Mouse (Mus musculus): Measurements from ENCODE around the gene Gm20388.

Gene Gm20388

DNA sequence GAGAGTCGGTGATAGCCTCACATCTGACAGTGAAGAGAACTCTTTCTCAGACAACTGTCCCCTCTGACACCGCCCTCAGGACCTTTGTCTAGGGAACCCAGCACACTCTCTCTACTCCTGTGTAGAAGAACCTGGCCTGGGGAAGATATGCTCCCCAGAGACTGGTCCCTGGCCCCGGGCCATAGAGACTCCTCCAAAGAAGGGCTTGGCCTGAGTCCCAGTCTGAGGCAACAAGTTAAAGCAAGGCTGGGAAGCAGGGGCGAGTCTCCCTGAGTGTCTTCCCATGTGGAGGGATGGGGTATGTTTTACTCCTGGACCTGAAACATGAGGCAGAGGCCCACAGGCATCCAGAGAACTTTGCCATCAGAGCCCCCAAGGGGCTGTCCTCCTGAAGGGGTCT, 2935.0 kb downstream of the Gm20388 start:
- no peak for DNase-seq (ENCODE audit: low spot score in 2 of 2)

DNA sequence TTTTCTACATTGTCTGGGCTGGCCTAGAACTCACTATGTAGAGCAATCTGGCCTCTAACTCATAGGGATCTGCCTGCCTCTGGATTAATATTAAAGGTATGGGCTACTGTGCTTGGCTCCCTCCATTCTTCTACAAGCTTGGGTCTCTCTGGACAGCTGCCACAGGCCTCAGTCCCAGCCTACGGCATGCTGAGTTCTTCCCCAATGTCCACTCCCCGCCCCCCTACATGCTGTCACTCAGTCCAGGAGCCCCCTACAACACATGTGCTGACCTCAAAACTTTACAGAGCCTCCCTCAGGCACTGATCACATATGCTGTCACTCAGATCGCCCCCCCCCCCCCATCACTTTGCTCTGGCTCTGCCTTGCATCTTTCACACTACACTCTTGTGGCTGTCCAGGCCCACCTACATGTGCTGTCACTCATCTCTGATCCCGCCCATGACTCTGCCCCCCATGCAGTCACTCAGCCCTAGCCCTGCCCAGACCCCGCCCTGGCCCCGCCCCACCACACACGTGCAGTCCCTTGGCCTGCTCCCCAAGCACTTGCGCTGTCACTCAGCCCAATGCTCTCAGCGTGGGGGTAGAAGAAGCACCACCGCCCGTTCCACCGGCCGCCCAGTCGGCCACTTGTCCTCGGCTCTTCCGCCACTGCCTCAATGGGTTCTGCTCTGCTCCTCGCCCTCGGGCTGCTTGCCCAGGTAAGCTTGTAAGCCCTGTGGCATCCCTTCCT, 2937.4 kb downstream of the Gm20388 start, which contains the start of gene Cdh15:
Gene Cdh15, plus strand, starts transcription at position 138 of the 733 bp plus-strand sequence.
- no peak for DNase-seq (ENCODE audit: low spot score in 2 of 2)

DNA sequence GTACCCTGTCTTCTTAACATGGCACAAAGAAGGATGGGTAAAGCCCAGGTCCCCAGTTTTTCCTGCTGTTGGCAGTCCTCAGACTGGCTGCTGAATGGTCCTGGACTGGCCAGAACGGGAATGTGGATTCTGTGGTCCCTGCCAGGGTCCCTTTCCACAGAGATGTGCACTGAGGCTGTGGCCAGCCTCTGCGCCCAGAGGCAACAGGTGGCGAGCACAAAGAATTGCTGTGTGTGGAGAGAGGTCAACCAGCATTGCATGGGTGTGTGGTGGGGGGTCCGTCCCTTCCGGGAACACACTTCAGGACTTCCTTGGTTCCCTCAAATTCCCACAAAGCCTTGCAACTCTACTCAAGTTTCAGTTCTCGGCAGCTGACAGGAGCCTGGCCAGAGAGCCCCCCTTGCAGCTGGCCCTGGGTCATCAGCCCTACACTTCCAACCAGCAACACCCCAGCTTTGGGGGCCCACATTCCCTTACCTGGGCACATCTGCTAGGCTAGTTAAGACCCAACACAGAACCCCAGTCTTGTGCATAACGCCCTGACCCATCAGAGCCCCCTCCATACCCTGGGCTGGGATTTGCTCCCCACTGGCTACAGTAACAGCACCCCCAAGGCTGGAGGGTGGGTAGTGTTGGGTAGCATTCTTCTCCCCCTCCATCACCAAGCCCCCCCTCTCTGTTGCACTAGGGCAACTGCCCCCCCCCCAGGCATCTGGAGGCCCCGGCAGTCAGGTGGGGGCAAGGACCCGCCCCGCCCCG, 2938.7 kb downstream of the Gm20388 start:
- no peak for DNase-seq (ENCODE audit: low spot score in 2 of 2)

DNA sequence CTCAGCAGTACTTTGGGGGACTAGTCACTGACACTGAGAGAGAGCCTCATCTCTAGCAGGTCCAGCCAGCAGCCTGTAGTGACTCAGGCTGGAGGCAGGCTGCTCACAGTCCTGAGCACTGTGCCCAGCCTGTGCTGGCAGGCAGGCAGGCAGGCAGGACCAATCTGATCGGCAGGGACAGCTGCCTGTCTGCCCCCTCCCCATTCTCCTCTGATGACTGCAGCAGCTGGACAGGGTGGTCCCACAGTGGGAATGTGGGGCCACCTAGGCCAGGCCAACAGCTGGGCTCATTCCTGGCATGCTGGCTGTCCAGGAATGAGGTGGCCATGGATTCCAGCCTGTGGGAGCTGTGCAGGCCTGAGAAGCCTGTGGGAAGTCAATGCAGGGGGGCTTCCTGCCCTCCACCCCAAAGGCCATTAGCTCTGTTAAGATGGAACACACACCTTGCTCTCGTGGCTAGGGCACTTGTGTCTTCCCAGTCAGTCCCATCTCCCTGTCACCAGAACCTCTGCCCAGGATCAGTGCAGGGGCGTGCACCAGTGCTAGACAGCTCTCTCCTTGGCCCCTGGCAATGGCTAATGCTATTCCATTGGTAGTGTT, 2940.1 kb downstream of the Gm20388 start:
- no peak for DNase-seq (ENCODE audit: low spot score in 2 of 2)

DNA sequence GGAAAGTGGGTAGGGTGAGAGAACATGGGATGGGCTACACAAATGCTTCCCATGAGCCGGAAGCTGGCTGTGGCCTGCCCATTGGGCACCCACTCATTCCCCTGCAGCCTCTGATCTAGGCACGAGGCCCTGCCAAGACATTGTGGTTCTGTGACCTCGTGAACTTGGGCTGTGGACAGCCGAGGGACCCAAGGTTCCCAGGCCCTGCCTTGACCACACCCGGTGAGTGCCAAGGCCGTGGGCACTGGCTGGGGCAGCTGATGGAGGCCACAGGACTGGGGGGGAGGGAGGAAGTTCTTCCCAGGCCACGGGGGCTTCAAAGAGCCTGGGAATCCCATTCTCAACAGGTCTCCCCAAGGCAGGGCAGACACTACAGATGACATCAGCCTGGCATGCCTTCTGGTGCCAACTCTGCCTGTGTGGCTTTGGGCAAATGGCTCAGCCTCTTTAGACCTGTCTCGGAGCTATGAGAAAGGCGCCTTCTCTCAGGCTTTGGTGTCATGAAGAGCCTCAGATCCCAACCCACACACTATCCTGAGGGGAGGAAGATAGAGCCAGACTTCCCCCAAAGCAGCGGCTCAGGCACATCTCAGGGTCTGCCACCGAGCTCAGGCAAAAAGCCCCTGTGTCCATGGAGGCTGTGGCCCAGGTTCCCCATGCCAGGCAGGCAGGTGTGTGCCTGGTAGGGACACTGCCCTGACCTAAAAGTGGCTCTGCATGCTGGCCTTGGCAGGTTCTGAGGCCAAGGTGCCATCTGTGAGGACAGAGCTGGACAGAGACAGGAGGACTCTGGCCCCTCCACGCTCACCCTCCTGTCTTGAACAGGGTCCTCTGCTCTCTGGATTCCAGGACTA, 2941.3 kb downstream of the Gm20388 start:
- no peak for DNase-seq (ENCODE audit: low spot score in 2 of 2)

DNA sequence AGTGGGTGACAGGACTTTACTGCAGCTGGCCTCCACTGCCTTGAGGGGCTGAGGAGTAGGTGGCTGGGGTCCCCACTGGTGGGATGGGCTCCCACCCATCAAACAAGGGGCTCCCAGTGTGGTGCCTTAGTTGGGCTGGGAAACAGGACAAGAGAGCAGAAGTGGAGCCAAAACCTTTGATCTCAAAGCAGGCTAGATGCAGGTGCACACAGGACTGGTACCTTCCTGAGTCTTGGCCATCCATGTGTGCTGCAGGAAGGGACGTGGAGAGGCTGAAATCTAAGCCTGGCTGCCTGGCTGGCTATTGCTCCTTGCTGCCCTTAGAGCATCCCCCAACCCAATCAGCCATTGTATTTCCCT, 2941.9 kb downstream of the Gm20388 start:
- DNase-seq (ENCODE audit: low spot score in 2 of 2), result no peak

DNA sequence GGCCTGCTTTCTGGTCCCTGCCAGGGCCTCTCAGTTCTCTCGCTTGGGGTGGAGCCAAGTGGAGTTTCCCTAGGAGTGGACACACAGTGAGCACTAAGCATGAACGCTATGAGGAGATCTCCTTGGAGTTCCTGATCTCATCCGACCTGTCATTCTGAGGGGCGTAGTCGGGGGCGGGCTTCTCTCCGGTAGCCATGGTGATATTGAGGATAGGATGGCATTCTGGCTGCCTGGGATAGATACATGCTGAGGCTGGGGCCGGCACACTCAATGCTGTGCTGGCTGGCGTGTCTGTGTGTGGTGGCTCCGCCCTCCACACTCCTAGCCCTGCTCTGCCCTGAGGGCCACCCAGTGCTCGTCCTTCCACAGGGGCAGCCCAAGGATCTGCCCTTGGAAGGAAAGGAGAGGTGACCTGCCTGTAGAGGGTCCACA, 2942.7 kb downstream of the Gm20388 start:
- DNase-seq (ENCODE audit: low spot score in 2 of 2), result no peak

DNA sequence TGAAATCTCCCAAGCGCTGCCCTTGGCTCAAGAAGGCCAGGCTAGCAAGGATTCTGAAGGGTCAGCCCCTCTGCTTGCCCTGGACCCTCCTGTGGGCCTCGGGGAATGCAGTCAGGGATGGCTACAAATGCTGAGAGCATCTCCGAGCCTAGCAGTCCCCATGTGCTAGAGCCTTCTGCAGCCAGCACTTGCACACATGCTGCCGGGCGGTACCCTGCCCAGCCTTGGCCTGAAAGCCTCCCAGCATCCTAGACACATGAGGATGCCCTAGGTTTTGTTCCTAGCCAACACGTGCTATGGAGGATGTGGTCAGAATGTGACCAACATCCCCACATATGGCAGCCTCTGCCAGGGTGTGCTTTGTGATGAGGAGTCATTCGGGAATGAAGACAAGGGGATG, 2943.7 kb downstream of the Gm20388 start:
- DNase-seq (ENCODE audit: low spot score in 2 of 2), result no peak

DNA sequence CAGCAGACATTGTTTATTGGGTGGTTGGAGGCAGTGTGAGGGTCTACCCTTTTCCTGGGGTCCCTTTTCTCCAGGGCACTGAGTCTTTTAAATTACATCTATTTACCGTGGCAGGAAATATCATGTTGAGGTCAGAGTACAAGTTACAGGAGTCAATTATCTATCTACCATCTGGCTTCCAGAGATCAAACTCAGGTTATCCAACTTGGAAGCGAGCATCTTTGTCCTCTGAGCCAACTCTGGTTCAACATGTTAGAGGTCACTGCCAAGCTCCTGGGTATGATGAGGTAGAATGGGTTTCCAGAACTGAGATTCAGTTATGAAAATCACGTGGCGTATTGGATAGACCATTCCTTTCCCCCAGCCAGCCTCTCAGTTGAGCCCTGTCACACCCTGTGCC, 2944.5 kb downstream of the Gm20388 start:
- no peak for DNase-seq (ENCODE audit: low spot score in 2 of 2)

DNA sequence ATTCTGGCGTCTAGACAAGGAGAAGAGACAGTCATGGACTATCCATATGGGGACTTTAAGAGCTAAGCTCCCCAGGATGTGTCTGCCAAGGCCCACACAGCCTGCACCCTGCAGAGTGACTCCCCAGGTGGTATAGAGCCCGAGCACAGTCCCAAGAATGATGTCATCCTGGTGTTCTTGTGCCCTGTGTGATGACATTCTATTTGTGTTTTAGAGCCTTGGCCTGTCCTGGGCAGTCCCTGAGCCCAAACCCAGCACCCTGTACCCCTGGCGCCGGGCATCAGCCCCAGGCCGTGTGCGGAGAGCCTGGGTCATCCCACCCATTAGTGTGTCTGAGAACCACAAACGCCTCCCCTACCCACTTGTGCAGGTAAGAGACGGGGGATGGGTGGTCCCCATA, 2945.6 kb downstream of the Gm20388 start:
- no peak for DNase-seq (ENCODE audit: low spot score in 2 of 2)

DNA sequence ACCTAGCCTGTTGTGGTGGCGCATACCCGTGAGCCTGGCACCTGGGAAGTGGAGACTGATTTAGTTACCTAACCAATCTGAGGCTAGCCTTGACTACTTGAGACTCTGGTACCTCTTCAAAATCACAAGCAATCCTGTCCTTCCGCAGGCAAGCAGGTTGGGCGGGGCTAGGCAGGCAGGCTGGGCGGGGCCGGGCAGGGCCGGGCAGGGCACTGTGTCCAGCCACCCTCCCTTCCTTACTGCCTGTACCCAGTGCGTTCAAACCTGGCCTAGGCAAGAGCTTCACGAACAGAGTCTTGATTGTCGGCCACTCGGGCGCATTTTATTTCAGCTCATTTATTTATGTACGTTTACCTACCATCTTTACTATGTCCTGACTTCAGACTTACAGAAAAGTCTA, 2949.2 kb downstream of the Gm20388 start:
- DNase-seq (ENCODE audit: low spot score in 2 of 2), result no peak

DNA sequence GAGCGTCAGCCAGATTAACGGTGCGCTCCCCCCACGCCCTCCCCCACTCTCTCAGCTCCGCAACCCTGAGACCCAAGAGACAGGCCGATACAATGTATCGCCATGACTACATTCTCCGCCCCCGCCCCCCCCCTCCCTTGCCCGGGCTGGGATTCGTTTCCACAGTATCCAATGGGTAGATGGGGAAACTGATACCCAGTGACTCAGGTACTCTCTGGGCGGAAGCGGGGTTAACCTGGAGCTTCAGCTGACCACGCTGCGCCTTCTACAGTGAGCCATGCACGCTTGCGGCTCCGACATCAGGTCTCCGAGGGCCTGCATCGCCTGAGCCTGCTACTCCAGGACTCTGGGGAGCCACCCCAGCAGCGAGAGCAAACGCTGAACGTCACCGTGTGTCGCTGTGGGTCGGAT, 2954.1 kb downstream of the Gm20388 start:
- no peak for DNase-seq (ENCODE audit: low spot score in 2 of 2)

DNA sequence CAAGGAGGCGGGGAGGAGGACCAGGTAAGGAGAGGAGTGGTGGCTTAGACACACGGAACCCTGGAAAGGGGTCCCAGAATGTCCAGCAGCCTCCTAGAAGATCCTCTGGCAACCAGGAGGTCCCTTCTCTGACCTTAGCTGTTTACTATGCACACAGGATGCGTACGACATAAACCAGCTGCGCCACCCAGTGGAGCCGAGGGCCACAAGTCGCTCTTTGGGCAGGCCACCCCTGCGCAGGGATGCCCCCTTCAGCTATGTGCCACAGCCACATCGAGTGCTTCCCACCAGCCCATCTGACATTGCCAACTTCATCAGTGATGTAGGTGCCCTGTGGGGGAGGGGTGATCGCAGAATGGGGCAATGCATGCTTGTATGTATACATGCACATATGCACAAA, 2954.8 kb downstream of the Gm20388 start:
- no peak for DNase-seq (ENCODE audit: low spot score in 2 of 2)

DNA sequence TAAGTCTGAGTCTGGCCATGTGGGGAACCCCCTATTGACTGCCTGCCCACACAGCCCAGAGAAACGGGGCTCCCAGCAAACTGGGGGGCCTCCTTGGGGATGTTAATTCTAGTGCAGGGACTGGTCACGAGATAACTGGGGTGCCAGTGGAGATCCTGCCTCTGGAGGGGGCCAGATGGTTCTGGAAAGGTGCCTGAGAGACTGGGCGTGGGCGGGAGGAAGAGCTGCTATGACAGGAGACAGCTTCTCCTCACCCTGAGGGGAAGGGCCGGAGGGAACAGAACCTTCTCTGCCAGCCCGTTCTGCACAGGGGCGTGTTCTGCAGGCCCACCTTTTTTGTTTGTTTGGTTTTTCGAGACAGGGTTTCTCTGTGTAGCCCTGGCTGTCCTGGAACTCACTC, 2955.6 kb downstream of the Gm20388 start:
- no peak for DNase-seq (ENCODE audit: low spot score in 2 of 2)

DNA sequence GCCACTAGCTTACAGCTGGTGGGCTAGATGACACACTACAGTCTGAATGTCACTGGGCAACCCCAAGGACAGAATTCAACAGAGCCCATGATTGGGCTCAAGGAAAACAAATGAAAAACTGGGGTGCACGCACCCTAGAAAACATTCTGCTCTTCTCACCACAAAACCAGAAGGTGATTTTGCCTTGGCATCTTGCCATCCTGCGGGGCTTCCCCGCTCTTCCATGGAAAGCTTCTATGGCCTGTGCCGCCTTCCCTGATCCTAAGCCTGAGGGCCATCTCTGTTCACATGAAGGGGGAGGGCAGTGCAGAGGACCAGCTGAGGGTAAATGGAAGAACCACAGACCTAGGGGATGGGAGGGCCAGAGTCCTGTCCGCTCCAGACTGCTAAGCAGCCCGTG, 2957.3 kb downstream of the Gm20388 start:
- no peak for DNase-seq (ENCODE audit: low spot score in 2 of 2)

DNA sequence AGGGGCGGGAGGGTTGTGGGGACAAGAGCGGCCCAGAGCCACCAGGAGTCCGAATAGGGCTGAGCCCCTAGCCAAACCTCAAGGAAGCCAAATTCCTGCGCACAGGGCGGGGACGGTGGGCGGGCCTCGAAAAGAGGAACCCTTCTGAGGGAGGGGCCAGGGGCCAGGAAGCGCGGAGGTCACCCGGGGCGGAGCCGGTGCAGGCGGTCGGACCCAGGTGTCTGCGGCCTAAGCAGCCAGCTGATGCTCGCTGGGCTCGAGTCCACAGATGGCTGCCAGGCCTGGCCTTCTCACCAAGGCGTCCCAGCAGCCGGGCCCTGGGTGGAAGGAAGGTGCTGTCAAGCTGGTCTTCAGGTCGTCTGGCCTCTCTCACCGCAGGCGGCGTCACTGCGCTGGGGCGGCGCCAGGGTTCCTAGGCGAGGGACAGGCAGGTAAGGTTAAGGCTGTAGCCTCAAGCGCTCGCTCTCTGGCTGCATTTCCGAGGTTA, 2959.8 kb downstream of the Gm20388 start:
- no peak for DNase-seq (ENCODE audit: low spot score in 2 of 2)

DNA sequence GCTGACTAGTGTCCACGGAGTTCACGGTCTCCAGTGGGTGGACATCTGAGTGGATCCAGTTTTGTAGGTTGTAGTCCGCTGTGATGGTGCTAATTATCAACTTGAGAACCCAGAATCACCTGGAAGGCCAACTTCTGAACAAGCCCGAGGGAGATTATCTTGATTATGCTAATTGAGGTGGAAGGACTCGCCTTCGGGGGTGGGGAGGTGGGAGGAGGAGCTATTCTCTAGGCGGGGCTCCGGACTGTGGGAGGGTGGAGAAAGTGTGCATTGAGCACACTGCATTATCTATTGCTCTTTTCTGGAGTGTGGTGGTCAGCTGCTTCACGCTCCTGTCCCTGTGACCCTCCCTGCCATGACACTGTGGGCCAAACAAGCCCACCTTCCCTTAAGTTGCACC, 2961.0 kb downstream of the Gm20388 start:
- DNase-seq (ENCODE audit: low spot score in 2 of 2), result no peak

DNA sequence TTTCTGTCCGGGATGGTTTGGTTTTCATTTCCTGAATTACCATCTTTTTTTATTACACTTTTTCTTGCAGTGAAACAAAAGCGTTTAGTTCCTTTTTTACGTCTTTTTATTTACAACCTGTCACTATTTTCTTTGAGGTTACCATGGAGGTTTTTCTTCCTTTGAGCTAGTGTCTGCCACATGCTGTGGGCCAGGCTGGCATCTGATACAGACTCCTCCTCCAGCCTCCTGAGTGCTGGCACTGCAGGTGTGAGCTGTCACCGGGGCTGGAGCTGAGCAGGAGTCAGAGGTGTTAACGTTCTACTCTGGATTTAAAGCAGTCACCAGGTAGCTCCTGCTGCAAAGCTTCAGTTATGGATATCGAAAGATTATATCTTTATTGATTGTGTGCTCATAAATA, 2962.5 kb downstream of the Gm20388 start:
- no peak for DNase-seq (ENCODE audit: low spot score in 2 of 2)

DNA sequence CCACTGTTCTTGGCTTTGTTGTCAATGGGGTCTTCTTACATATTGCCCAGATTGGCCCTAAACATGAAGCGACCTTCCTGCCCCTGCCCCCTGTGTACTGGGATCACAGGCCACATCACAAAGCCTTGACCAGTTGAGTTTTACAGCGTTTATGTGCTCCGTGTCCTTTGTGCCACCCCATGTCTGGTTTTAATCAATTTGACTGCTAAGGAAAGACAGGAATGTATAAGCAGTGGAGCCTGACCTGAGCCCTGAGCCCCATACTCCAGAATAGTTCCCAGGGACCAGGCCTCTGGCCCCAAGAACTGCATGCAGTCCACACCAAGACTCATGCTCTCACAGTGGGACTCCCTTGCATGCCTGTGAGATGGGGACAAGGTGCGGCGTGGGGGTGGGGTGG, 2964.5 kb downstream of the Gm20388 start:
- DNase-seq (ENCODE audit: low spot score in 2 of 2), result no peak

DNA sequence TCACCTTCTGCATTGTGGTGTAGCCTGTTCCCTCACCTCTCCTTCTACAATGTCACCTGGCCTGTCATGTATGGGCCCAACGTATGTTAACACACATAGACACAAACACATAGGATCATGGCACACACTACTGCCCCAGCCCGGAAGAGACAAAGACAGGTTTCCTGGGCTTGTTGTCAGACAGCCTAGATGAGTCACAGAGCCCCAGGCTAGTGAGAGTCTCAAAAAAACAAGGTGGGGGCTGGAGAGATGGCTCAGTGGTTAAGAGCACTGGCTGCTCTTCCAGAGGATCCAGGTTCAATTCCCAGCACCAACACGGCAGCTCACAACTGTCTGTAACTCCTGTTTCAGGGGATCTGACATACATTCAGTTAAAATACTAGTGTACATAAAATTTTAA, 2967.6 kb downstream of the Gm20388 start:
- no peak for DNase-seq (ENCODE audit: low spot score in 2 of 2)

DNA sequence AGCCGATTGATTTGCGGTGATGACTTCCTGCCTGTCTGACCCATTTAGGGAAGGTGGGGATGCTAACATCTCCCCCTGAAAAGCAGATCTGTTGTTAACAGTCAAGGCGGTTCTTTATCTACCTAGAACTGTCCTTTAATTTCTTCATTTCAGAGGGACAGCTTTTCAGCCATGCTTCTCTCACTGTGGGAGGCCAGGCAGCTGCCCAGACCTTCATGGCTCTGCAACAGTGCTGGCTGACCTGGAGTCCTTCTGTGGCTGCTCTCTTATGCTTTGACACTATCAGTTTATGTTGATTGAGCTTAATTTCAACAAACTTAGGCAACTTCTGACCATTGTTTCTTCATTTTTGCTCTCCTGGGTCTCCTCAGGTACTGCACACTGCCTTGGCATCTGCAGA, 2969.7 kb downstream of the Gm20388 start:
- no peak for DNase-seq (ENCODE audit: low spot score in 2 of 2)

DNA sequence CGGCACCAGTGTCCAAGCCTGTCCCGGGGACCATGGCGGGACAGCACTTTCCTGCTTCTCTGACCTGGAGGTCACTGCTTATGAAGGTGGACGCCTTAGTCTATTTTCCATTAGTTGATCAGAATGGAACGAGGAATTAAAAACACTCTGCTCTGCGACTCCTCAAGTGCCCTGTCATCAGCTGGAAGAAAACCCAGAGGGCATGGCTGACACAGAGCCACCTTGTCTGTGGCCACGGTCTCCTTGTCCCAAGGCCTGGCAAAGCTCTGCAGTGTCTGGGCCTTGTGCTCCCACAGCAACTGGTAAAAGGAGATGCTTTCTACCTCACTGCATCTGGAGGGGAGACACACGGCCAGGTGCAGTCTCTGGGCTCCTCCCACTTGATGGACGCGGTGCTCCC, 2973.0 kb downstream of the Gm20388 start:
- no peak for DNase-seq (ENCODE audit: low spot score in 2 of 2)

Data from frontal cortex, postnatal 25 days (tissue).